Mouse (Mus musculus): ENCODE results near the gene Chd2.
A peak's percentile ranks its signal among the peaks of the same experiment; 100 is the strongest.

Gene Chd2

DNA sequence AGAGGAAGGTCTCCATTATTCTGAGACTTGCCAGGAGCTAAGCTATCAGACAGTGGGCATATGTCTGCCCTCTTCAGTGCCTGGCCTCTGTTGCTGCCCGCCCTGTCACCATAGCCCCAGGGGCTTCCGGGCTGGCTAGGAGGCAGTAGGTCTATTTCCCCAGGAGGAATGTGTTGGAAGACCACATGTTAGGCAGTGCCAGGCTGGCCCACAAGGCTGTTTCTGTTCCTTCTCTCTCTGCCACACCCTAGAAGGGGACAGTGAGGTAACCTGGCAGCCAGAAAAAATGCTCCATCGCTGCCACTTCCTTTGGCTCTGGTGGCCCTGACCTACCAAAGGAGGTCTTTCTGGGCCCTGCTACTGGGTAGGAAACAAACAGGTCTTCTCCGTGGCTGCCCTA, 129.6 kb downstream of the Chd2 start:
- no peak for DNase-seq (ENCODE audit: low read depth, low spot score)

- no peak for DNase-seq (ENCODE audit: low read depth, low spot score)
These were observed 130.1 kb downstream of the Chd2 start for GRCm38 (mm10) chr7:73411523-73411922.

- no peak for DNase-seq (ENCODE audit: low read depth, low spot score)
These were observed 136.1 kb downstream of the Chd2 start for GRCm38 (mm10) chr7:73405550-73405949.

DNA sequence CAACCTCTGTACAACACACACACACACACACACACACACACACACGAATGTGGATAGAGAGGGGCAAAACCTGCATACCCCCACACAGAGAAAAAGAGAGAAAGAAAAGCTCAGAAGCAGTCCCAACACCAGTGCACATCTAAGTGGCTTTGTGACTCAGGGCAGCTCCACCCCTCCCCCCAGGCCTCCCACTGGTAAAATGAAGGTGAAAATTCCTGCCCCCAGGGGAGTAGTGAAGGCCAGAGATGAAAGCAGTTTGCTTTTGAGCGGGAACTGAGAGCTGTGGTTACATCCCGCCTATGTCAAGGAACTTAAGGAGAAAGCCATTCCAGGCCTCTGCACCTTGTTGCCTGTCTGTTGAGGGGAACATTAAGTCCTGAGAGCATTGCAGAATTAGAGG, 138.1 kb downstream of the Chd2 start:
- no peak for DNase-seq (ENCODE audit: low read depth, low spot score)

DNA sequence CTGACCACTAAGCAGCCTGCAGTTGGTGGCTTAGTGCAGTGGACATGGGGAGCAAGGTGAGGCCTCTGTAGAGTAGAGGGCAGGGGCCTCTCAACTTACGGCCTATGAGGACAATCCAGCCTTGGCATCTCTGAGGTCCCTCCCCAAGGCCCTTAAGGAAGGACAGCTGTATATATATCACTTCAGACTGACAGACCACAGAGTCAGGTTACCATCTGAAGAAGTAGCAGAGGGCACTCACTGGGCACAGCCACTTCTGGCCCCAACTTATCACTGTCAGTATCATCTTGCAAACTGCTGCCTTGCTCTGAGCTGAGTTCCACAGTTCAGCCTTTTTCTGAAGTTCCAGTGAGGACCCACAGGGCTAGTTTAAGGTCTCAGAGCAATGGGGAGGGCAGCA, 139.0 kb downstream of the Chd2 start:
- no peak for DNase-seq (ENCODE audit: low read depth, low spot score)

GRCm38 (mm10) chr7:73402106-73402505, 139.5 kb downstream of the Chd2 start:
- no peak for DNase-seq (ENCODE audit: low read depth, low spot score)

DNA sequence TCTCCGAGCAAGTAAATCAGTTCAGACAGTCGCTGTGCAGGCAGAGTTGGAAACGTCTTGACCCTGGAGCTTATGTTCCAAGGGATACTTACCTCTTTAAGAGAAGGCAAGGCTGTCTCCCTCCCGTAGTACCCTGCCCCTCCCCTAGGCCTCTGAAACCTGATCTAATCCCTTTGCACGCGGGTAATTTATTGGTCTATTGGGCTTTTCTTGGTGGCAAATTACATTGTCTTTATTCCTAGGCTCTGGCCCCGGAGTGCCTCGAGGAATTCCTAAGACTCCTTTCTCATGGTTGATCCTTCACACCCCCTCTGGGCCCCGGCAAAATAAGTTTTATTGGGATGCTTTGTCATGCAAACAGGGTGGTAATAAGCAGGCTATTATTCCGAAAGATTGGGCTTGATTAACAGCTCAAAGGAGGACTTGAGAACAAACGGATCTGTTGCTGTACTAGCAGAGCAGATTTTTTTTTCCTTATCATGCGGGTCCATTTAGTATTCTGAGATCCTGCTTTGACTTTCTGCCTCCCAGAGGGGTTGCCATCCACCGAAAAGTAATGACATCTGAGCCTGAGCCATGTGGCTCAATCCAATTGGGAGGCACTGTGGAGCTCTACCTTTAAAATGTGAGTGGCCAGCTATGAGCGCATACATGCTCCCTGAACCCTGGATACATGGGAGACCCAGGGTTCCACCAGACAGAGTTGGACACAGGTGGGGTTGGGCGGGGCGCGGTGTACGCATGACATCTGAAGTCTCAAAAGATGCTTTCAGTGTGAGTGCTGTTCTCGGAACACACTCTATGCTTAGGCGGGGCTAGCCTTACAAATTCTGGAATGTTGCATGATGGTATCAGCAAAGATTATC, 141.3 kb downstream of the Chd2 start:
- no peak for DNase-seq (ENCODE audit: low read depth, low spot score)

DNA sequence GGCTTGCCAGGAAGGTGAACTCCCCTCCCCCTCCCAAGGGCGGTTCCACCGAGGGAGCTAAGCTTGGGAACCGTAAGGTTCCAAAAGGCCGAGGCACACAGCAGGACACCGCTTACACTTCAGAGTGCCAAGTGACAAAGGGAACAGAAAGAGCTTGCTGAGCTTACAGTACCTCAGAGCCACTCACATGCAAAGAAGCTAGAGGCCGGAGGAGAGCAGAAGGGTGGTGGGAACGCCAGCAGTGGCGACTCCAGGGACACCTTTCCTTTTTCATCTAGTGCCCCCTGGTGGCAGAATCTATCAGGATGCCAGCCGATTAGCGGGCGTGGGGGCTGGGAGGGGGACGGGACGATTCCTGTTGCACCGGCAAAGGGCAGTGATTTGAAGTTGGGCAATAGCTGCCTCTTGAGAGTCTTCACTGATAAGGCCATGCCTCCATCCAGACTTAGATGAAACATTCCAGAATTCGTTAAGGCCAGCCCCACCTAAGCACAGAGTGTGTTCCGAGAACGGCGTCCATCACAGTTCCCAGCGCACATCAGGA, 142.1 kb downstream of the Chd2 start:
- peak; percentile 31 for DNase-seq (ENCODE audit: low read depth, low spot score)

DNA sequence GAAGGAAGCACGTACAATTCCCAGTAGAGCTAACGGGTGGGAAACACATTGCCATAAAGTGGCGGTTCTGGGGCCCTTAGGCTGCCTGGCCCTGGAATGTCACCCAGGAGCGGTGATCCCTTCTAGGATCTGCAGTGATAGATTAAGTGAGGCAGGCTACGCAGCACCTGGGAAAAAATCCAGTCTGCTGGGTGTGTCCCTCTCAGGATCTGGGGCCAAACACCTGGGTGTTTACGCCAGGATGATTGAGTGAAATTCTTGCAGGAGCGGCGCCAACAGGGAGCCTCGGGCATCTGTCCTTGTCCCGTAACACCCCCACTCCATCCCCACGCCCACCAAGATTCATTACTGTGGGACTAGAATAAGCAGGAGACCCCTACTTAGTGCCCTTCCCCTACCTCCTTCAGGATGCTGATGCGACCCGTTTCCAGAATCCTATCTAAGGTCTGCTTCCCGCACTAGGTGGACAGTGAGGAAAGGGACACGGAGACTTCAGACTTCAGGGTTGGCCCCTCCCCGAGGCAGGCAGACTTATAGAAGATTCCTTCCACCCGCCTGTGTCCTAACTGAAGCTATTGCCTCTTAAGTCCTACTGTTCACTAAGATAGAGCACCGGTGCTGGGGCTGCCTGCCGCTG, 142.7 kb downstream of the Chd2 start:
- DNase-seq (ENCODE audit: low read depth, low spot score) = no peak

GRCm38 (mm10) chr7:73398319-73398718, 143.3 kb downstream of the Chd2 start:
- DNase-seq (ENCODE audit: low read depth, low spot score) = no peak

GRCm38 (mm10) chr7:73394013-73394409, 147.6 kb downstream of the Chd2 start:
- DNase-seq (ENCODE audit: low read depth, low spot score) = no peak

DNA sequence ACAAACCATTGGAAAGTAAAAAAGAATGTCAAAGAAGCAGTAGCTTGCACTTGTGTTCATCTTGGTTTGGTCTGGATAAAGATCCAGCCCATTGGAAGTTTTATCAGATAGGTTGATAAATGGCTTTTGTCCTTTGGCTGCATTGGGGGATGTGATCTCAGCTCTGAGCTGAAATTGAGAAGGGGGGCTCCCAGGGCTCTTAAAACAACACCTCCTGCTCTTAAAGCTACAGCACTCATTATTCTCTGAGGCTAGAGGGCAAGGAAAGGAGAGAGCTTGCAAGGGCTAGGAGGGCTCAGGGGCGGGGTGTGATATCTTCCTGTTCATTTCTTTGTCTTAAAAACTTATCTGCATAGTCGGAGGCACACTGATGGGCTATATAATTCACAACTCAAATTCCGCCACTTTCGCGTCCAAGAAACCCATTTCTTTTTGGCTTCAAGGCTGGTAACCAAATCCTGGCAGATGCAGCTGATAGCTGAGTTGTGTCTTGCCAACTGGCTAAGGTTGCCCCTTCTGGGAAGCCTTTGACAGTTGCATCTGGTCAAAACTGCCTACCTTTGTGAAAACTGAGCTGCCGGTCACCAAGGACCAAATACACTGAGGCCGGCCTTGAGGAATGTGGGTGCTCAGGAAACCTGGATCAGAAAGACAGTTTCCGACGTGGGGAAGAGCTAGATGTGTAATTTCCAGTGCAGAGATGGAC, 148.2 kb downstream of the Chd2 start:
- no peak for DNase-seq (ENCODE audit: low read depth, low spot score)

DNA sequence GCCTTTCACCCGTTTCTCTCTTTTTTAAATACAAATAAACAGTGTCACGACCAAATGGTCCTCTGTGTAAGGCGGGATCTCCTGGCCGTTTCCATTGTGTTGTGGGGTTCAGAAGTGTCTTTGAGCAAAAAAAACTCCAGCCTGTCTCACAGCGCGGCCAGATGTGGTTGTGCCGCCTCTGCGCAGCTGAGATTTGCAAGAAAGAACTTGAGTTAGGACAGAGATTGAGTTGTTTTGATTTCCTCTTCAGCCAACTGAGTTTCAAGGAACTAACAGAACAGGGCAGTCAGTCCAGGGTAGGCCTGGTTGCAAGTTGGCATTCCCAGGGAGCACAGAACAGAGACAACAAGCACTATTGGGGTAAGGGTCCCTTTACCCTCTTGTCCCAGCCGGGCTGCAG, 149.3 kb downstream of the Chd2 start:
- no peak for DNase-seq (ENCODE audit: low read depth, low spot score)

DNA sequence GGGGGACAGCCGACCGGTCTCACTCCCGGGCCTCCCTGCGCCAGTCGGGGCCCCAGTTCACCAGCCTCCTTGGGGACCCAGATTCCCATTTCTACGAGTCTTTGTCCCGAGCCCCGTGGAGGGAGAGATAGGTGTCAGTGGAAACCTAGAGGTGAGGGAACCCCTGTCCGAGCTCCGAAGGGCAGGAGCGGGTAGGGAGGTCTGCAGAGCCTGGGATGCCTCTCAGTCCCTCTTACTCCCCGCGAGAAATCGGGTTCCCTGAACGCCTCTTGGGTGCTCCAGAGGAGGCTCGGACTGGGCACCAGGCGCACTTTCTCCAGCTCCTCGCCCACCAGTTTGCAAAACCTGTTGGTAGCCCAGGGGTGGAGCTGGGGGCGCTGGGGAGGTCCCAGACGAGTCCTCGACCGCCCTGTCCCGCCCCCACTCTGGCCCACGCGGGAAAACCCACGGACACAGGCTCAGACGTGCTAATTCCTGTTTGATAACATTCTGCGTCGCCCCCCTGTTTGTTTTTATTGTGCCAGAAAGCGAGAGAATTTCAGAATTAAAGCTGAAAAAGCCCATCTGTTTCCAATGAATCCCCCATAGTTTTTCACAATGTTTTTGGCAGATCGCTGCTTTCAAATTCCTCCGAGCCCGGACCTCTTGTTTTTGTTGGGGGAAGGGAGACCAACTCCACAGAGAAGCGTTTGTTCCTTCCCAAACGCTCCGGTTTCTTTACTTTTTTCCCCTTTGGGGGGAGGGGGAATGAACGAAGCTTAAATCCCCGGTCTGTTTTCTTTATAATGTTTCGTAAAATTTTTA, 149.9 kb downstream of the Chd2 start:
- no peak for DNase-seq (ENCODE audit: low read depth, low spot score)

DNA sequence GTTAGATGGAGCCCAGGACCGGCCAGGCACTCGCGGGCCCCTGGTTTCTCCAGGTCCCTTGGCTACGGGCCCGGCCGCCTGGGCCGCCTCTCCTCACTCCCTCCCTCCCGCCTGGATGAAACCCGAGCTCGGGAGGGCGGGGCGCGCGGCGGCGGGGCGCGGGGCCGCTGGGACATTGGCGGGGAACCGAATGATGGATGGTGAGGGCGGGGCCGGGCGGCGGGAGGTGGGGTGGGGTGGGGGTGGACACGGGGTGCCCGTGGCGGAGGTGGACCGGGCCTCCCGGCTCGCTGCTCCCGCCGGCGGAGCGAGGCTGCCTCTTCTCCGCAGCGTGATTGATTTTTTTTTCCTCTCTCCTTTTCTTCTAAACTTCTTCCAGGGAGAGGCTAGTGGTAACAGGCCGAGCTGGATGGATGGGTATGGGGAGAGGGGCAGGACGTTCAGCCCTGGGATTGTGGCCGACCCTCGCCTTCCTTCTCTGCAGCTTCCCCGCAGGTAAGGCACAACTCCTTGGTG, 150.6 kb downstream of the Chd2 start:
- no peak for DNase-seq (ENCODE audit: low read depth, low spot score)

DNA sequence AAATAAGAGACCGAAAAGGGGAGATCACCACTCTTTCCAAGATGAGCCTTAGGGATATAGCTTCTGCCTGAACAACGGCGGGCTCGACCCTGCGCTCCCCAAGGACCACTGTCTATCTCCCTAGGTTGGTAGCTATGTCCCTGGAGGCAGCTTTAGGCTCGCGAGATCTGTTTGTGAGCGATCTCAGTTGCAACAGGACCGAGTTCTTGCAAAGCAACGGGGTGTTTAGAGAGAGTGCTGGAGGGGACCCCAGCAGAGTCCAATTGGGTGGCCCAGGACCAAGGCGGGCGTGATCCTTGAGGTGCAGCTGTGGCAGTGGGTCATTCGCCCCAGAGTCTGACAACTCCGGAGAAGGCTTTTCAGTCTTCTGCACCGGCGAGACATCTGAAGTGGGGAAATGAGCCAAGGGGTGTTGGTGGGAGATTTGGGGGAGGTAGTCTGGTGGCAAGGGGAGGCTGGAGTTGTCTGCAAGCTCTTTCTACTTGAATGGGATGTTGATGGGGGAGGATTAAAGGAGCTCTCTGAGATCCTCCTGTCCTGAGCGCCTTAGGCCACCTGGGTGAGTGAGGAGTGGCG, 151.1 kb downstream of the Chd2 start:
- DNase-seq (ENCODE audit: low read depth, low spot score) = no peak

DNA sequence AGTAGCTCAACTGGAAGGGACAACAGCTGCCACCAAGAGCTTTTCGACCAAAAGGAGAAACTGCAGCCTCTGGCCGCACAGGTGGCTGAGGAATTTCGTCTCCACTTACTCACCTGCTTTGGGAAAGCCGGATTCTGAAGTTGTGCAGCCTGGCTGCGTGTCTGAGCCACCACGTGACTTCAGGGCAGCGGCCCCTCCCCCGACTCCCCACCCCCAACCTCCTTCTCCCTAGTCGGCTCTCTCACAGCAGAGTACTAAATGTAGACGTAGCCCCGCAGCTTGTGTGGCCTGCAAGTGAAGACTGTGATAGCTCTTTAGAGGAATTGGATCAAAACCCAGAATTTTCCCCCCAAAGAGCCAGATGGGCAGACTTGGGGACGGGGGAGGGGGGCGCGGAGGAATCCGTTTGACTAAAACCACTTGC, 151.7 kb downstream of the Chd2 start:
- DNase-seq (ENCODE audit: low read depth, low spot score) = no peak

DNA sequence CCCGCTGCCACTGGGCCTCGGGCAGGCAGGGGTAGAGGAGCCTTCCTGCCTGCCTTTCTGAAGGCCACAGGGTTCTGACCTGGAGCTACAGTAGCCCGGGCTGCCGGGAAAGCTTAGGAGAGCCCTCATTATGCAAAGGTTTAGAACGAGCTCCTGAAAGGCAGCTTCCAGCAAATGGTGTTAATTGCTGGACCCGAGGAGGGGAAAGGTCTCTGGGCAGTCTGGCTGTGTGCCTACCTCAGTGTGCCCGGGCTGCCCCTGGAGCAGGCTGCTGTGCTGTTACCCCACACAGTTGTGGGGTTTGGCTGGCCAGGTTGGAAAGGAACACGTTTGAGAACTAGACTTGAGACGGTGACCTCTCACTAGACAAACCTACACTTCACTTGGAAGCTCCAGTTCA, 152.2 kb downstream of the Chd2 start:
- no peak for DNase-seq (ENCODE audit: low read depth, low spot score)

DNA sequence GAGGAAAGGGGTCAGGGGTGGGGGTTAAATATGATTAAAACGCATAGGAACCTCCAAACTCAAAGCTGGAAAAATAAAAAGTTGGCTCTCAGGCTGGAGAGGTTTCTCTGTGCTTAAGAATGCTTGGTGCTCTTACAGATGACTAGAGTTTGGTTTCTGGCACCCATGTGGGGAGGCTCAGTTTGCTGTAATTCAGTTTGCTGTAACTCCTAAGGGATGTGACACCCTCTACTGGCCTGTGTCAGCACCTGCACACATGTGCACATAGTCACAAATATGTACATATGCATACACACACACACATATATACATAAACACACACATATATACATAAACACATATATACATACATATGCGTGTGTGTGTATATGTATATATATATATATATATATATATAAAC, 152.8 kb downstream of the Chd2 start:
- no peak for DNase-seq (ENCODE audit: low read depth, low spot score)

GRCm38 (mm10) chr7:73382843-73383242, 158.8 kb downstream of the Chd2 start:
- DNase-seq (ENCODE audit: low read depth, low spot score) = no peak

GRCm38 (mm10) chr7:73378034-73378433, 163.6 kb downstream of the Chd2 start:
- no peak for DNase-seq (ENCODE audit: low read depth, low spot score)
